Mouse (Mus musculus) myocyte (in vitro differentiated cells): ENCODE results near the gene Zfp652. TPM values are rescaled to one million over a fixed set of nuclear protein-coding genes. Genes with fewer than 3 reads are reported as not detected.

Experiments
- H3K27me3 ChIP-seq: one replicate; pipeline ENCODE4 v1.6.1; 2011; ENCODE audit not compliant: control insufficient read depth, insufficient read depth, insufficient read length
- H3K36me3 ChIP-seq: one replicate; pipeline ENCODE4 v1.6.1; 2011; ENCODE audit not compliant: control insufficient read depth, insufficient read depth
- H3K4me2 ChIP-seq: one replicate; pipeline ENCODE4 v1.6.1; 2011; ENCODE audit warnings: low read depth, control low read depth
- H3K4me3 ChIP-seq: one replicate; pipeline ENCODE4 v1.5.1; 2011; ENCODE audit warnings: mild to moderate bottlenecking, control low read depth, moderate library complexity
- H3K79me2 ChIP-seq: one replicate; pipeline ENCODE4 v1.6.1; 2011; ENCODE audit not compliant: control insufficient read depth, insufficient read depth
- H3ac ChIP-seq: one replicate; pipeline ENCODE4 v1.6.1; 2011; ENCODE audit not compliant: control insufficient read depth, insufficient read length
- CEBPB ChIP-seq: IDR thresholded peaks from 2 replicates; pipeline ENCODE4 v1.6.1; 2011; ENCODE audit warnings: mild to moderate bottlenecking, moderate library complexity; ENCODE audit not compliant: poor library complexity, insufficient read depth, severe bottlenecking
- E2F4 ChIP-seq: IDR thresholded peaks from one replicate; pipeline ENCODE4 v1.6.1; 2011; ENCODE audit warnings: mild to moderate bottlenecking, control low read depth, moderate library complexity; ENCODE audit not compliant: insufficient read depth
- MAX ChIP-seq: IDR thresholded peaks from one replicate; pipeline ENCODE4 v1.6.1; 2011; ENCODE audit warnings: low read depth, mild to moderate bottlenecking, control low read depth
- MYOD1 ChIP-seq, 3 experiments: IDR thresholded peaks; one replicate each; pipeline ENCODE4 v1.6.1; 2011; ENCODE audit warnings: control low read depth in 2 of 3, low read depth in 2 of 3, mild to moderate bottlenecking in 2 of 3, moderate library complexity in 1 of 3; ENCODE audit not compliant: insufficient read length in 2 of 3, control insufficient read depth in 1 of 3
- MYOG ChIP-seq, 3 experiments: IDR thresholded peaks; one replicate each; pipeline ENCODE4 v1.6.1; 2011; ENCODE audit warnings: control low read depth in 2 of 3, low read depth in 2 of 3, mild to moderate bottlenecking in 2 of 3; ENCODE audit not compliant: insufficient read length in 2 of 3, control insufficient read depth in 1 of 3, insufficient read depth in 1 of 3
- POLR2A ChIP-seq: IDR thresholded peaks from one replicate; pipeline ENCODE4 v1.6.1; 2011; ENCODE audit warnings: low read depth, mild to moderate bottlenecking, control low read depth, moderate library complexity; ENCODE audit not compliant: insufficient read length
- POLR2AphosphoS2 ChIP-seq: IDR thresholded peaks from one replicate; pipeline ENCODE4 v1.6.1; 2011; ENCODE audit warnings: low read depth, control low read depth; ENCODE audit not compliant: insufficient read length
- REST ChIP-seq: IDR thresholded peaks from one replicate; pipeline ENCODE4 v1.6.1; 2011; ENCODE audit warnings: mild to moderate bottlenecking, control low read depth, moderate library complexity; ENCODE audit not compliant: insufficient read depth, insufficient read length
- SRF ChIP-seq: IDR thresholded peaks from one replicate; pipeline ENCODE4 v1.6.1; 2011; ENCODE audit warnings: low read depth; ENCODE audit not compliant: control insufficient read depth, insufficient read length
- TCF12 ChIP-seq: IDR thresholded peaks from one replicate; pipeline ENCODE4 v1.6.1; 2011; ENCODE audit warnings: mild to moderate bottlenecking, control low read depth; ENCODE audit not compliant: poor library complexity, insufficient read depth, severe bottlenecking
- TCF3 ChIP-seq: IDR thresholded peaks from one replicate; pipeline ENCODE4 v1.6.1; 2011; ENCODE audit warnings: low read depth, control low read depth; ENCODE audit not compliant: insufficient read length
- USF1 ChIP-seq: IDR thresholded peaks from one replicate; pipeline ENCODE4 v1.6.1; 2011; ENCODE audit warnings: low read depth, mild to moderate bottlenecking, control low read depth, moderate library complexity
- polyA plus RNA-seq: library from polyadenylated mRNA; unstranded; fragments of >200 nt; fragmentation: generic; extraction: Trizol; gene quantifications from one replicate; pipeline ENCODE4 v1.2.1, GENCODE M21; 2012; ENCODE audit warnings: missing spikeins

The Zfp652 gene
- polyA plus RNA-seq, 1 experiment, result 6.4 TPM

DNA sequence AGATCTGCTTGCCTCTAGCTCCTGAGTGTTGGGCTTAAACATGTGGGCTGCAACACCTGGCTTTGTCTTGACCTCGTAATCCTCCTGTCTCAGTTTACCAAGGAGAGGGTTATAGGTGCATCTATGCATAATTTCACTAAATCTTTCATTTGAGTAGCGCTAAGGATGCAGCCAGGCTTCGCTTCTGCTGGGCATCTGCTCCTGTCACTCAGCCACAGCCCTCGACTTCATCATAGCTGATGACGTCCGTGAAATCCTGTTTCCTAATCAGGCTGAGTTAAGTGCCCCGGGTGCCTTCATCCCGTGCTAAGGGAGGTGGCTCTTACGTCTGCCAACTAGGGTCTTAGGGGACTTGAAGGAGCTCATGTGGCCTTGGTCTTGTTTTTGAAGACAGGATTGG, 71.5 kb downstream of the Zfp652 start:
- Histone ChIP-seq H3K36me3 (no peaks in the 10 kb centered on the region), H3K27me3 (no peaks in the 10 kb centered on the region), H3K4me3 (no peak overlapping the region), H3K79me2 (no peaks in the 10 kb centered on the region), H3K4me2 (peak overlapping the region; percentile 13), H3ac (no peak overlapping the region)
- TF ChIP-seq POLR2AphosphoS2 (no peak), TCF12 (peak; percentile 4), POLR2A (no peak), TCF3 (peak; percentile 35), SRF (no peak), MYOD1 (IDR thresholded peaks at IDR 0.05; ENCODE audit: control insufficient read depth in 1 of 3, insufficient read length in 2 of 3, low read depth in 2 of 3) (peak; percentile 25 to 96 (median 94)), CEBPB (no peak), E2F4 (no peak), USF1 (no peak), REST (no peak), MAX (no peak), MYOG (IDR thresholded peaks at IDR 0.05; ENCODE audit: control insufficient read depth in 1 of 3, insufficient read depth in 1 of 3, insufficient read length in 2 of 3, low read depth in 2 of 3) (no peak)

DNA sequence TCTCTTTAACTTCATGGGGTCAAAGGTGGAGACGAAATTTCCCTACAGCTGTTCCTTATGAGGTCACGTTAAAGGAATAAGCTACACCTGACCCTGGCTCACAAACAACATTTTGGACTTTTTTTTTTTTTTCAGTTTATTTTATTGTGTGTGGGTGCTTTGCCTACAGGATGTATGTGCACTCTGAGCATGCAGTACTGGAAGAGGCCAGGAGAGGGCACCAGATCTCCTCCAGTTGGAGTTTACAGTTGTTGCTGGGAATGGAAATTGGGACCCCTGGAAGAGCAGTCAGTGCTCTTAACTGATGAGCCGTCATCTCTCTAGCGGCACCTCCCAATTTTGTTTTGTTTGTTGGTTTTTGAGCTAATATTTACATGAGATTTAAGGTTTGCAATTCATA, 73.2 kb downstream of the Zfp652 start:
- H3K27me3 ChIP-seq, result no peaks in the 10 kb centered on the region
- H3K79me2 ChIP-seq, result no peaks in the 10 kb centered on the region
- TF ChIP-seq POLR2A (no peak), TCF12 (no peak), CEBPB (no peak), MYOG (IDR thresholded peaks at IDR 0.05; ENCODE audit: control insufficient read depth in 1 of 3, insufficient read depth in 1 of 3, insufficient read length in 2 of 3, low read depth in 2 of 3) (no peak), MYOD1 (IDR thresholded peaks at IDR 0.05; ENCODE audit: control insufficient read depth in 1 of 3, insufficient read length in 2 of 3, low read depth in 2 of 3) (no peak), POLR2AphosphoS2 (no peak), MAX (no peak), USF1 (no peak), REST (no peak), E2F4 (no peak), SRF (no peak)
- H3K36me3 ChIP-seq, result no peaks in the 10 kb centered on the region
- no peak overlapping the region for H3ac ChIP-seq
- H3K4me2 ChIP-seq, result no peak overlapping the region
- no peak overlapping the region for H3K4me3 ChIP-seq

DNA sequence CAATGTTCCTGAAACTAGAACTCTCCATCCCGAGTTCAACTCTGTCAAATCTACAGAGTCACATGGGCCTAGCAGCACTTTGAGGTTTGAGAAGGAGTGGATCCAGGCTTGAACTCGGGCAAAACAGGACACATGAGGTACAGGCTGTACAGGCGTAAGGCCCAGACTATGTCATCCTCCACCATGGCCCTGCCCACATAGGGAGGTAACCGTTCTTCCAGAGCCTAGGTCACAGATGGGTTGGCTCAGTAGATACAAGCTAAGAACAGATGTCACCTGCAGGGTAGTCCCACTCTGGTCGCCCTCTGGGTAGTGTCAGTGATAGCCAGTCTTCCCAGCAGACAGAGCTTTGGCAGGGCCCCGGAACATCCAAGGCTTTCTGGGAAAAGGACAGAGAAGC, 74.0 kb downstream of the Zfp652 start:
- Histone ChIP-seq H3K4me3 (no peak overlapping the region), H3K36me3 (no peaks in the 10 kb centered on the region), H3K79me2 (no peaks in the 10 kb centered on the region), H3K4me2 (no peak overlapping the region), H3K27me3 (no peaks in the 10 kb centered on the region), H3ac (no peak overlapping the region)
- no peak for TF ChIP-seq TCF12

DNA sequence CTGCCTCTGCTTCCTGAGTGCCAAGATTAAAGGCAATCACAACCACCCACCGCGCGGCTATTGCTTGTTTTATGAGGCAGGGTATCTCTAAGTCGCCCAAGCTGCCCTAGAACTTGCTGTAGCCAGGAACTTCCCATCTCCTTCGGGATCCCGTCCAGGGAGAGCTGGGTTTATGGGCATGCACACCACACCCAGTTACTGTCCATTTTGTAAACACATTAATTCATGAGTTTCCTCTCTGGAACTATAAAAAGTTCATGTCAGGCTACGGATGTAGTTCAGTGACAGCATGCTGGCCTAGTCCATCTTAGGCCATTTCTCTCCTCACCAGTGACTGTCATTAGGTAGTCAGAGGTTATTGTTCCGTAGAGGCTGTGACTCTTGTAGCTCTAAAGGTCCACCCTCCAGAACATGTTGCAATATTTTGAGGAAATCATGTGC, 77.0 kb downstream of the Zfp652 start:
- no peaks in the 10 kb centered on the region for H3K36me3 ChIP-seq
- no peak overlapping the region for H3K4me2 ChIP-seq
- TF ChIP-seq USF1 (no peak), SRF (no peak), POLR2A (no peak), E2F4 (no peak)
- H3K27me3 ChIP-seq, result no peaks in the 10 kb centered on the region
- H3ac ChIP-seq, result no peak overlapping the region
- no peak overlapping the region for H3K4me3 ChIP-seq
- no peaks in the 10 kb centered on the region for H3K79me2 ChIP-seq

DNA sequence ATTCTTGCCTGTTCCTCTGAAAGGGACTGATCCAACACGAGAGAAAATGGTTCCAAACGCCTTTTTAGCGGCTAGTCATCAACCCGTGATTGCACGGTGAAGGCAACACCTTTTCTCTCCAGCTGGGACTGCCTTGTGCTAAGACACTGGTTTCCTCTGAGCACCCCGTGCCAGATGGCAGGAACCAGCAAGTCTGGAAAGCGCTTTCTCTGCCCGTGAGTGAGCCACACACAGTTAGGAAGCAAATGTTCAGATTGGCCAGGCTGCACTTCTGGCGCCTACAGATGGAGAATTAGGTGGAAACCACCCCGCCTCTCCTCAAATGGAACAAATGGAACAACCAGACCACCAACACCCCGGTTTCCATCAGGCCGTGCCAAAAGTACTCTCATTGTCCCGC, 79.3 kb downstream of the Zfp652 start:
- Histone ChIP-seq H3ac (no peak overlapping the region), H3K4me2 (no peak overlapping the region), H3K79me2 (no peaks in the 10 kb centered on the region), H3K27me3 (no peaks in the 10 kb centered on the region), H3K36me3 (no peaks in the 10 kb centered on the region), H3K4me3 (no peak overlapping the region)
- TF ChIP-seq MYOG (IDR thresholded peaks at IDR 0.05; ENCODE audit: control insufficient read depth in 1 of 3, insufficient read depth in 1 of 3, insufficient read length in 2 of 3, low read depth in 2 of 3) (no peak), SRF (no peak), POLR2A (no peak), CEBPB (no peak), E2F4 (no peak), POLR2AphosphoS2 (no peak), MYOD1 (IDR thresholded peaks at IDR 0.05; ENCODE audit: control insufficient read depth in 1 of 3, insufficient read length in 2 of 3, low read depth in 2 of 3) (no peak), TCF3 (no peak), MAX (no peak), REST (no peak), TCF12 (no peak)
